Mouse (Mus musculus) heart, postnatal 0 days (tissue): Measurements from ENCODE around the gene Dcaf10.

Experiments used
- CTCF ChIP-seq: IDR thresholded peaks from 2 replicates; pipeline ENCODE4 v1.5.1; 2016; ENCODE audit warnings: antibody characterized with exemption, control low read depth, low read depth
- EP300 ChIP-seq: IDR thresholded peaks from 2 replicates; pipeline ENCODE4 v1.6.1; 2016; ENCODE audit warnings: antibody characterized with exemption, low read depth

GRCm38 (mm10) chr4:45411181-45411790 is 69.4 kb downstream of the Dcaf10 start:
- no peak for TF ChIP-seq CTCF
- TF ChIP-seq EP300 = no peak
